Mouse (Mus musculus) heart, postnatal 10 days (tissue): ENCODE measurements around the gene Xbp1. TPM values are rescaled to one million over a fixed set of nuclear protein-coding genes. Genes with fewer than 3 reads are reported as not detected.
"Not testable (repeated sequence)": the region's sequence is repeated elsewhere in the genome, so short reads cannot be mapped to it uniquely, and the experiment has no call there.

Experiments
- DNase-seq, 2 experiments: peaks; one replicate each; pipeline ENCODE4 v3.0.0; 2021
- intact Hi-C: fragments of 180-260 bp; cut with DNase I; formaldehyde crosslinking; loops from one replicate; pipeline ENCODE4 v1.15.1; 2025
- total RNA-seq, 2 experiments: library from RNA; stranded (reverse); gene quantifications; 2 replicates each; pipeline ENCODE4 v1.2.3; 2021

The Xbp1 gene
- total RNA-seq, 2 experiments from 2014 or later = 48.9 to 55.5 TPM

- DNase-seq = no peak
- intact Hi-C loops = no loop called here
These were observed 6.3 kb downstream of the Xbp1 start for GRCm38 (mm10) chr11:5526573-5527439.

- intact Hi-C loops = no loop called here
- no peak for DNase-seq
These were observed 7.5 kb downstream of the Xbp1 start for GRCm38 (mm10) chr11:5527865-5528523.

- no peak for DNase-seq
- intact Hi-C loops = no loop called here
These were observed 8.4 kb downstream of the Xbp1 start for GRCm38 (mm10) chr11:5528841-5529240.

GRCm38 (mm10) chr11:5530172-5530571 lies 9.7 kb downstream of the Xbp1 start:
- intact Hi-C loops = no loop called here
- DNase-seq = no peak

GRCm38 (mm10) chr11:5530717-5531116 lies 10.3 kb downstream of the Xbp1 start:
- intact Hi-C loops = no loop called here
- DNase-seq = no peak

- peak in 1 of 2 experiments; percentile 23 for DNase-seq
- intact Hi-C loops = no loop called here
These were observed 12.6 kb downstream of the Xbp1 start for GRCm38 (mm10) chr11:5533108-5533507.

GRCm38 (mm10) chr11:5537454-5537853 lies 17.0 kb downstream of the Xbp1 start:
- intact Hi-C loops, DNase-seq: not testable (repeated sequence)

GRCm38 (mm10) chr11:5540331-5540730 lies 19.9 kb downstream of the Xbp1 start:
- intact Hi-C loops = loop anchor here (2.0 kb wide), 1 partner anchor 18 kb away; no protein-coding TSS in a partner anchor
- no peak for DNase-seq

GRCm38 (mm10) chr11:5541230-5541798 lies 20.9 kb downstream of the Xbp1 start:
- DNase-seq = no peak
- intact Hi-C loops = loop anchor here (2.0 kb wide), 1 partner anchor 19 kb away; no protein-coding TSS in a partner anchor

- DNase-seq = peak; percentile 95
- intact Hi-C loops = loop anchor here (2.0 kb wide), 1 partner anchor 19 kb away; no protein-coding TSS in a partner anchor
These were observed 21.5 kb downstream of the Xbp1 start, which contains the start of gene Ccdc117 for GRCm38 (mm10) chr11:5541799-5542481. Ccdc117 (minus strand) TSS chr11:5542187.

GRCm38 (mm10) chr11:5542482-5543185 lies 22.2 kb downstream of the Xbp1 start:
- intact Hi-C loops = no loop called here
- DNase-seq = no peak

- intact Hi-C loops = no loop called here
These were observed 22.8 kb downstream of the Xbp1 start for GRCm38 (mm10) chr11:5543281-5543680.

GRCm38 (mm10) chr11:5544709-5545108 lies 24.2 kb downstream of the Xbp1 start:
- intact Hi-C loops, DNase-seq: not testable (repeated sequence)

More at GRCm38 (mm10) chr11:5543281-5543680, 22.8 kb downstream of the Xbp1 start:
- no peak for DNase-seq

GRCm38 (mm10) chr11:5545457-5545856 lies 25.0 kb downstream of the Xbp1 start:
- no peak for DNase-seq
- intact Hi-C loops = no loop called here

GRCm38 (mm10) chr11:5546693-5547092 lies 26.2 kb downstream of the Xbp1 start:
- DNase-seq = no peak
- intact Hi-C loops = no loop called here

GRCm38 (mm10) chr11:5551430-5551829 lies 31.0 kb downstream of the Xbp1 start:
- no peak for DNase-seq
- intact Hi-C loops = no loop called here

- DNase-seq = no peak
- intact Hi-C loops = no loop called here
These were observed 31.5 kb downstream of the Xbp1 start for GRCm38 (mm10) chr11:5551931-5552330.

GRCm38 (mm10) chr11:5560273-5560672 lies 39.8 kb downstream of the Xbp1 start:
- intact Hi-C loops = loop anchor here (5.0 kb wide), 1 partner anchor 67 kb away; no protein-coding TSS in a partner anchor
- no peak for DNase-seq

GRCm38 (mm10) chr11:5562625-5563268 lies 42.3 kb downstream of the Xbp1 start:
- intact Hi-C loops = loop anchor here (5.0 kb wide), 1 partner anchor 65 kb away; no protein-coding TSS in a partner anchor
- DNase-seq = peak; percentile 17 to 18
